ENCODE assay signal across 15 mouse cellular contexts in the genomic region with DNA sequence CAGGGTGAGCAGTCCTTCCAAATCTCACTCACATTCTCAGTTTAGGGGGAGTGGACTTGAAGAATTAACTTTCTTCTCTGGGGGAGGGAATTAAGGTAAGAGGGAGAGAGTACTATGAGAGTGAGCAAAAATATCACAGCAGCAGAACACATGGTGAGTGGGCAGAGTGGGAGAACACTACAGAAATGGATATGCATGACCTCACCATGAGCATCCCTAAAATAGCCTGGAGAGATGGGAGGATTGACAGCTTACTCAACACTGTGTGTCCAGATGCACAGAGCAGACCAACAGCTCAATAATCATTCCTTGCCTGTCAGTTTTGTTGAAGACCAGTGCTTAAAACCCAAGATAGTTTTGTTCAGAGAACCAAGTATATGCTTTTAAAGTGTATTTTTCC.
DNase-seq lines count a peak whose midpoint lies in the region.
"Had no signal": no experiment of that assay in that cellular context is flagged by ENCODE, and none has a peak within 500 bp of the region (broad histone marks: within the 10 kb centered on the region; RNA-seq: fewer than 3 reads in every experiment).

No protein-coding gene starts in this region.

- DNase-seq in layer of hippocampus, adult 18-20 months (ENCODE audit: low spot score in 2 of 2) = peak; percentile 44 to 82
- DNase-seq in layer of hippocampus, postnatal 25 days (ENCODE audit: extremely low spot score in 1 of 2, low spot score in 1 of 2) = no peak
- DNase-seq in frontal cortex, postnatal 36 days (ENCODE audit: low spot score in 2 of 2) = peak; percentile 55 to 80
- peak; percentile 6 to 82 for DNase-seq in left cerebral cortex, adult 8-10 months (ENCODE audit: low spot score in 2 of 2)
- DNase-seq in telencephalon, adult 2 months (ENCODE audit: low read depth, low spot score) = peak; percentile 87
- no peak for DNase-seq in kidney, postnatal 4 days
- no peak for DNase-seq in thymus, postnatal 14 days
- DNase-seq: adrenal gland, postnatal 14 days; B cell, adult 2 months; cerebellum, adult 8-10 months; heart, postnatal 4 days; kidney, adult 2 months; liver, postnatal 0 days; lung, postnatal 14 days; thymus, postnatal 4 days had no signal

Comparison
In these comparisons a context has a peak if more than half of its experiments do, and no peak if none do; other contexts are left out.
1. DNase-seq: peak in layer of hippocampus, adult 18-20 months (2 of 2), frontal cortex, postnatal 36 days (2 of 2), left cerebral cortex, adult 8-10 months (2 of 2) and telencephalon, adult 2 months (single experiment); none in layer of hippocampus, postnatal 25 days (0 of 2), kidney, postnatal 4 days (0 of 2) and thymus, postnatal 14 days (single experiment).